Mouse (Mus musculus) spleen, adult 2 months (tissue): Measurements from ENCODE around the gene Tfrc.

Source experiments
- CTCF ChIP-seq: fragments of 200-500 bp; IDR thresholded peaks from 2 replicates; pipeline ENCODE4 v1.5.1; 2011; ENCODE audit warnings: mild to moderate bottlenecking, inconsistent platforms; ENCODE audit not compliant: insufficient read depth, insufficient read length, insufficient replicate concordance; ENCODE audit errors: extremely low read depth
- POLR2A ChIP-seq: fragments of 200-500 bp; IDR thresholded peaks from 2 replicates; pipeline ENCODE4 v1.6.1; 2011; ENCODE audit warnings: low read depth, low read length, inconsistent platforms

- TF ChIP-seq CTCF, result no peak
- TF ChIP-seq POLR2A, result no peak
These were observed 19.4 kb downstream of the Tfrc start for GRCm38 (mm10) chr16:32628140-32628539.
